Mouse (Mus musculus) left cerebral cortex, postnatal 36 days (tissue): ENCODE data around the gene Saa4. TPM values are rescaled to one million over a fixed set of nuclear protein-coding genes. Genes with fewer than 3 reads are reported as not detected.
"Not testable (repeated sequence)": the region's sequence is repeated elsewhere in the genome, so short reads cannot be mapped to it uniquely, and the experiment has no call there.

Experiments
- DNase-seq, 2 experiments: peaks; one replicate each; pipeline ENCODE4 v3.0.0; 2021 to 2022; ENCODE audit warnings: low spot score in 2 of 2, mixed read lengths in 1 of 2
- intact Hi-C: fragments of 180-260 bp; cut with DNase I; formaldehyde crosslinking; loops from one replicate; pipeline ENCODE4 v1.15.1; 2025
- total RNA-seq, 2 experiments: library from RNA; stranded (reverse); gene quantifications; 2 replicates each; pipeline ENCODE4 v1.2.3; 2021

Saa4 gene
- not detected for total RNA-seq

GRCm38 (mm10) chr7:46732458-46732857, at the start of gene Saa4:
TSS of gene Saa4 (minus strand) at chr7:46732603.
- no peak for DNase-seq
- intact Hi-C loops, result no loop called here

GRCm38 (mm10) chr7:46770706-46771105, 38.3 kb upstream of the Saa4 start:
- intact Hi-C loops, result loop anchor here (1.0 kb wide), 1 partner anchor 54 kb away; no protein-coding TSS in a partner anchor
- peak; percentile 29 to 34 for DNase-seq

- intact Hi-C loops, result no loop called here
- no peak for DNase-seq
These were observed 36.0 kb upstream of the Saa4 start for GRCm38 (mm10) chr7:46768451-46768850.

GRCm38 (mm10) chr7:46767371-46767770, 35.0 kb upstream of the Saa4 start:
- intact Hi-C loops, result no loop called here
- no peak for DNase-seq

- intact Hi-C loops, result no loop called here
- no peak for DNase-seq
These were observed 32.3 kb upstream of the Saa4 start for GRCm38 (mm10) chr7:46764672-46765071.

GRCm38 (mm10) chr7:46762601-46763000, 30.2 kb upstream of the Saa4 start:
- intact Hi-C loops, result no loop called here
- no peak for DNase-seq

- DNase-seq, result no peak
- intact Hi-C loops, result no loop called here
These were observed 28.8 kb upstream of the Saa4 start for GRCm38 (mm10) chr7:46761049-46761795.

- intact Hi-C loops, result no loop called here
- no peak for DNase-seq
These were observed 19.1 kb upstream of the Saa4 start, which contains the start of gene Saa2 for GRCm38 (mm10) chr7:46751490-46751889. TSS of gene Saa2 (plus strand) at chr7:46751790.

GRCm38 (mm10) chr7:46748459-46748858, 16.1 kb upstream of the Saa4 start:
- intact Hi-C loops, result no loop called here
- no peak for DNase-seq

- no peak for DNase-seq
- intact Hi-C loops, result no loop called here
These were observed 14.0 kb upstream of the Saa4 start for GRCm38 (mm10) chr7:46746381-46746780.

GRCm38 (mm10) chr7:46745816-46746215, 13.4 kb upstream of the Saa4 start:
- intact Hi-C loops, result no loop called here
- no peak for DNase-seq

- DNase-seq, intact Hi-C loops: not testable (repeated sequence)
These were observed 10.5 kb upstream of the Saa4 start, which contains the start of gene Saa1 for GRCm38 (mm10) chr7:46742880-46743279. TSS of gene Saa1 (minus strand) at chr7:46742980.

- intact Hi-C loops, DNase-seq: not testable (repeated sequence)
These were observed 7.6 kb upstream of the Saa4 start for GRCm38 (mm10) chr7:46740041-46740440.

GRCm38 (mm10) chr7:46738561-46739460, 6.4 kb upstream of the Saa4 start:
- no peak for DNase-seq

GRCm38 (mm10) chr7:46734983-46735382, 2.6 kb upstream of the Saa4 start:
- intact Hi-C loops, result no loop called here
- DNase-seq, result no peak

More at GRCm38 (mm10) chr7:46738561-46739460, 6.4 kb upstream of the Saa4 start:
- intact Hi-C loops, result no loop called here

- no peak for DNase-seq
- intact Hi-C loops, result no loop called here
These were observed 4.8 kb downstream of the Saa4 start for GRCm38 (mm10) chr7:46727584-46727983.

GRCm38 (mm10) chr7:46724396-46724795, 8.0 kb downstream of the Saa4 start:
- intact Hi-C loops, result no loop called here
- peak; percentile 10 to 23 for DNase-seq

GRCm38 (mm10) chr7:46723849-46724248, 8.6 kb downstream of the Saa4 start:
- intact Hi-C loops, result no loop called here
- DNase-seq, result no peak

- DNase-seq, result no peak
- intact Hi-C loops, result no loop called here
These were observed 9.0 kb downstream of the Saa4 start for GRCm38 (mm10) chr7:46723354-46723753.

GRCm38 (mm10) chr7:46720460-46720859, 11.9 kb downstream of the Saa4 start:
- peak in 1 of 2 experiments; percentile 11 for DNase-seq
- intact Hi-C loops, result no loop called here
